Mouse (Mus musculus) testis, adult 2 months (tissue): ENCODE measurements around the gene Clec18a. TPM values are rescaled to one million over a fixed set of nuclear protein-coding genes. Genes with fewer than 3 reads are reported as not detected.

Experiments used
- H3K27ac ChIP-seq: fragments of 200-500 bp; 2 replicates; pipeline ENCODE4 v1.5.1; 2012; ENCODE audit warnings: low read depth, low read length; ENCODE audit not compliant: control insufficient read depth, insufficient read depth
- H3K27me3 ChIP-seq: fragments of 200-500 bp; 2 replicates; pipeline ENCODE4 v1.6.1; 2012; ENCODE audit warnings: mild to moderate bottlenecking, low read length, moderate library complexity; ENCODE audit not compliant: control insufficient read depth, insufficient read depth
- H3K36me3 ChIP-seq: fragments of 200-500 bp; 2 replicates; pipeline ENCODE4 v1.6.1; 2012; ENCODE audit warnings: mild to moderate bottlenecking, low read length; ENCODE audit not compliant: control insufficient read depth, insufficient read depth
- H3K4me1 ChIP-seq: fragments of 200-500 bp; 2 replicates; pipeline ENCODE4 v1.6.1; 2012; ENCODE audit warnings: low read length; ENCODE audit not compliant: control insufficient read depth, insufficient read depth
- H3K4me3 ChIP-seq: fragments of 200-500 bp; 2 replicates; pipeline ENCODE4 v1.5.1; 2012; ENCODE audit warnings: low read depth, mild to moderate bottlenecking, low read length, moderate library complexity, mixed read lengths; ENCODE audit not compliant: control insufficient read depth
- CTCF ChIP-seq: fragments of 200-500 bp; IDR thresholded peaks from 2 replicates; pipeline ENCODE4 v1.5.1; 2012; ENCODE audit warnings: low read depth, mild to moderate bottlenecking, inconsistent platforms, low read length, moderate library complexity; ENCODE audit not compliant: control insufficient read depth, insufficient read depth, insufficient replicate concordance
- POLR2A ChIP-seq: fragments of 200-500 bp; IDR thresholded peaks from 2 replicates; pipeline ENCODE4 v1.6.1; 2012; ENCODE audit warnings: low read depth, mild to moderate bottlenecking, inconsistent platforms, low read length, moderate library complexity; ENCODE audit not compliant: control insufficient read depth
- polyA plus RNA-seq: library from polyadenylated mRNA; depleted of rRNA; stranded (reverse); fragments of >200 nt; gene quantifications from 2 replicates; pipeline ENCODE4 v1.2.3, GENCODE M21; 2012

Gene Clec18a
- polyA plus RNA-seq, 1 experiment = 0.70 TPM

DNA sequence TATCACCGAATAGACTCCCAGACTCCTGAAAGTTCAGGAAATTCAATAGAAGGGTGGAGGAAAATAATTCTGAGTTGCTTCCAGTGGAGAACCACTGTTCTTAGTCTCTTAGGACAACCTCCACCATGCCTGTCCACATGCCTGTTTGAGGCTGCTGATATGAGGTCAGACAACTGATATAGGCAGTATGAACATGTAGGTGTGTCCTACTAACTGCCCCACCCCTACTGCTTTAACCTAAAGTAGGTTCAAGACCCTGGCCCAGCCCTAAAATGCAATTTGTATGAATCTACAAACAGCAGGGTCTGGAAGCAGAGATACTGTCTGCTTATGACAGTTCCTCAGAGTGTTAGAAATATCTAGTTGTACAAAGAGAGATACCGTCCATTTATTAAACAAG lies 36.6 kb downstream of the Clec18a start:
- no peak overlapping the region for H3K27ac ChIP-seq
- no peaks in the 10 kb centered on the region; the same call in 1 of the 2 replicates for H3K36me3 ChIP-seq
- H3K27me3 ChIP-seq = no peaks in the 10 kb centered on the region
- no peak overlapping the region for H3K4me3 ChIP-seq
- H3K4me1 ChIP-seq = peaks cover 6% of the 10 kb centered on the region
- TF ChIP-seq POLR2A (no peak), CTCF (no peak)

- no peak for TF ChIP-seq CTCF
- TF ChIP-seq POLR2A = no peak
- Histone ChIP-seq H3K27ac (no peak overlapping the region), H3K36me3 (peaks cover 2% of the 10 kb centered on the region), H3K4me3 (no peak overlapping the region), H3K4me1 (peaks cover 6% of the 10 kb centered on the region), H3K27me3 (no peaks in the 10 kb centered on the region)
Measured at GRCm38 (mm10) chr8:111055031-111055634, 37.1 kb downstream of the Clec18a start.

- TF ChIP-seq POLR2A (no peak), CTCF (no peak)
- H3K27ac ChIP-seq = no peak overlapping the region
- H3K27me3 ChIP-seq = no peaks in the 10 kb centered on the region
- peaks cover 6% of the 10 kb centered on the region for H3K4me1 ChIP-seq
- peaks cover 2% of the 10 kb centered on the region for H3K36me3 ChIP-seq
- H3K4me3 ChIP-seq = no peak overlapping the region
Measured at GRCm38 (mm10) chr8:111053827-111054518, 38.3 kb downstream of the Clec18a start.

DNA sequence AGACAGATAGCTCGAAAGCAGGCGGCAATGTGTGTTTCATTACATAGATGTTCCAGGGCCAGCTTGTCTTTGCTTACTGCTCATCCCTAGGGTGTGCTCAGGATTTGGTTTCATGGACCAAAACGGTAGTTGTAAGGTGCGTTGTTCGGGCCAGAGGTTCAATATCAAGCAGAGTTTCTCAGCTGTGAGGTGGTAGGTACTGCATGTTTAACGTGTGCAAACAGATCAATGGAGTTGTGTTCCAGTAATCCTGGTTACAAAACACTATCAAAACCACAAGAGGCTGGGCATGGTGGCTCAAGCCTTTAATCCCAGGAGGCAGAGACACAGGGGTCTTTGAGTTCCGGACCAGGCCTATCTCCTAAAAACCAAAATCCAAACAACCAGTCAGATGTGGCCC lies 43.1 kb downstream of the Clec18a start:
- Histone ChIP-seq H3K27ac (no peak overlapping the region), H3K4me1 (no peaks in the 10 kb centered on the region), H3K4me3 (no peak overlapping the region), H3K36me3 (peaks cover 6% of the 10 kb centered on the region), H3K27me3 (no peaks in the 10 kb centered on the region)
- TF ChIP-seq POLR2A (no peak), CTCF (no peak)

DNA sequence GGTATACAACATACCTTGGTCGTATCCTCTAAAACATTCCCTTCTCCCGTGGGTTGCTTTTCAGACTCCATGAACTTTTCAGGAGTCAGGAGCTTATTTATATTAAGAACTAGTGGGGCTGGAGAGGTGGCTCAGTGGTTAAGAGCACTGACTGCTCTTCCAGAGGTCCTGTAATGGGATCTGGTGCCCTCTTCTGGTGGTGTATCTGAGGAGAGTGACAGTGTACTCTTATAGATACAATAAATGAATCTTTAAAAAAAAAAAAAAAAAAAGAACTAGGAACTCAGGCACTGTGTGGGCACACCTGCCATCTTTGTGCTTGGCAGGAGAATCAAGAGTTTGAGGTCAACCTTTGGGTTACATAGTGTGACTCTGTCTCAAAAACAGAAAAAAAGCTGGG lies 43.5 kb downstream of the Clec18a start:
- H3K4me3 ChIP-seq = no peak overlapping the region
- no peaks in the 10 kb centered on the region for H3K27me3 ChIP-seq
- peaks cover 6% of the 10 kb centered on the region for H3K36me3 ChIP-seq
- no peak overlapping the region for H3K27ac ChIP-seq
- TF ChIP-seq POLR2A = no peak
- no peak for TF ChIP-seq CTCF
- H3K4me1 ChIP-seq = no peaks in the 10 kb centered on the region

GRCm38 (mm10) chr8:111044003-111044734 lies 48.1 kb downstream of the Clec18a start:
- peaks cover 11% of the 10 kb centered on the region for H3K36me3 ChIP-seq
- no peaks in the 10 kb centered on the region for H3K27me3 ChIP-seq
- no peak overlapping the region for H3K27ac ChIP-seq
- TF ChIP-seq CTCF (no peak; the same call in 1 of the 2 replicates), POLR2A (no peak)
- no peak overlapping the region for H3K4me3 ChIP-seq
- no peaks in the 10 kb centered on the region for H3K4me1 ChIP-seq

DNA sequence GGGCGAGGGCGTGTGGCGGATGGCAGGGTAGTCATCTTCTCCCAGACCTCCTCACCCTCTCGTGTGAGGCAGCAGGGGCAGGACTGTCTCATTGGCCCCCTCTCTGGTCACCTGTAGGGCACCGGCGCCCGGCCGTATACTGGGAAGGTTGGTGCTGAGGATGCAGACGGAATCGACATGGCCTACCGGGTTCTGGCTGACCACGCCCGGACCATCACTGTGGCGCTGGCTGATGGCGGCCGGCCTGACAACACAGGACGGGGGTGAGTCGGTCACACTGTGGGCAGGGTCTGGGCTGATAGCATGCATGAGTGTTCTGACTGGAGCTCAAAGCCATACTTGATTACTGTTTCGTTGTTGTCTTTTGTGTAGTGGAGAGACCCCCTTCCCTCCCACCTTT lies 49.7 kb downstream of the Clec18a start:
- H3K36me3 ChIP-seq = peaks cover 11% of the 10 kb centered on the region
- H3K4me1 ChIP-seq = no peaks in the 10 kb centered on the region
- H3K4me3 ChIP-seq = no peak overlapping the region
- TF ChIP-seq CTCF (no peak), POLR2A (no peak)
- no peak overlapping the region for H3K27ac ChIP-seq
- H3K27me3 ChIP-seq = no peaks in the 10 kb centered on the region
